Mouse (Mus musculus): ENCODE results near the gene Nin. TPM values are rescaled to one million over a fixed set of nuclear protein-coding genes. Genes with fewer than 3 reads are reported as not detected.
A peak's percentile ranks its signal among the peaks of the same experiment; 100 is the strongest.

Gene Nin
- polyA plus RNA-seq, 1 experiment, result 29.6 TPM

DNA sequence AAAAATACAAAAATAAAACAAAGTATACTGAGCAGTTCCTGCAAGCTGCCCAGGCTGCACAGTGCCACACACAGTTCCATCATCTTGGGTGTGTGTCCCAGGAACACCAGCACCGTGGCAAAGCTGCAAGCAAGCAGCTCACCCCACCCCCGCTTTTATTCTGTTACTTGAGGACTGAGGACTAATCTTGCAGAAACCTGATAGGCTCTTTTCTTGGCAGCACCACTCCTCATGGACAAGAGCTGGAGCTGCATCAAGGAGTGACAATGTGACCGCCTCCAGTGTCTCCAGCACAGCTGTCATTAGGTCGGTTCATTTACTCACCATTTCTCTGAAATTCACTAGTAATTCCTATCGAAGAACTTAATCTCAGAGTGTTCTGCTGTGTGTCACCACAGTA is 145.4 kb downstream of the Nin start:
- no peak overlapping the region for H3K4me3 ChIP-seq (ENCODE audit: insufficient read depth, low read length)
- no peaks in the 10 kb centered on the region for H3K4me1 ChIP-seq (ENCODE audit: control insufficient read depth, insufficient read depth, low read length)
- no peak overlapping the region for H3K27ac ChIP-seq (ENCODE audit: insufficient read depth, low read depth, low read length)
- TF ChIP-seq CTCF (IDR thresholded peaks at IDR 0.05; ENCODE audit: low read depth, low read length) (no peak), POLR2A (IDR thresholded peaks at IDR 0.05; ENCODE audit: borderline replicate concordance, low read depth, low read length) (no peak)

DNA sequence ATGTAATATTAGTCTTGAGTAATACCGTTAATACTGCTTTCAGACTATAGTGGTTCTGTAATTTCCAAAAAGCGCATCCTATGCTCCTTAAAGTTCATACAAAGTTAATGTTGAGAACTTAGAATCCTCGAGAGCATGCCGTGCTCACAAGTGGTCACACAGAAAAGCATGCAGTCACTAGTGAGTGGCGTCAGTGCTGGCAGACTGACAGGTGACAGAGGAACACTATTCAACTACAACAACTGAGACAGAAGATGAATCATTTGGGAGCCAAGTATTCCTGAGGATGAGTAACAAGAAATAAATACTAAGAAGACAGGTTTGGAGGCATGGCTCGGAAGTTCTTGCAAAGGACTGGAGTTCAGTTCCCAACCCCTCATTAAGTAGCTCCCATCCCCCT is 146.4 kb downstream of the Nin start:
- Histone ChIP-seq H3K27ac (ENCODE audit: insufficient read depth, low read depth, low read length) (no peak overlapping the region), H3K4me1 (ENCODE audit: control insufficient read depth, insufficient read depth, low read length) (no peaks in the 10 kb centered on the region), H3K4me3 (ENCODE audit: insufficient read depth, low read length) (no peak overlapping the region)
- TF ChIP-seq POLR2A (IDR thresholded peaks at IDR 0.05; ENCODE audit: borderline replicate concordance, low read depth, low read length) (no peak), CTCF (IDR thresholded peaks at IDR 0.05; ENCODE audit: low read depth, low read length) (no peak)

DNA sequence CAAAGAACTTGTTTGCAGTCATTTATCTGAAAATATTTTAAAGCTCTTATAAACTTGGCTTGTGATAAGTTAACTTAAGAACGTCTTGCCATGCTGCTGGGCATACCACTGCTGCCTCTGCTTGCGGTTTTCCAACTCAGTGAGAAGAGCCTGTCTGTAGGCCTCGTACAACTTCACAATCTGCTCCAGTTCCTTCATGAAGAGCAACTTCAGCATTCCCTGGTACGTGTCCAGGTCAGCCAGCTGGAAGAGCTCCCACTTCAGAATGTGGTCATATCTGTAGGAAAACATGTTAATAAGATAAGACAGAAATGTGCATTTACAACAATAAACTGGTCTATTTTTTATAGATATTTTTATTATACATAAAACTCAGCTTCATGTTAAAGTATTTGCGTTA is 147.4 kb downstream of the Nin start:
- H3K27ac ChIP-seq (ENCODE audit: insufficient read depth, low read depth, low read length), result no peak overlapping the region
- TF ChIP-seq CTCF (IDR thresholded peaks at IDR 0.05; ENCODE audit: low read depth, low read length) (no peak), POLR2A (IDR thresholded peaks at IDR 0.05; ENCODE audit: borderline replicate concordance, low read depth, low read length) (no peak)
- no peak overlapping the region for H3K4me3 ChIP-seq (ENCODE audit: insufficient read depth, low read length)
- H3K4me1 ChIP-seq (ENCODE audit: control insufficient read depth, insufficient read depth, low read length), result no peaks in the 10 kb centered on the region

DNA sequence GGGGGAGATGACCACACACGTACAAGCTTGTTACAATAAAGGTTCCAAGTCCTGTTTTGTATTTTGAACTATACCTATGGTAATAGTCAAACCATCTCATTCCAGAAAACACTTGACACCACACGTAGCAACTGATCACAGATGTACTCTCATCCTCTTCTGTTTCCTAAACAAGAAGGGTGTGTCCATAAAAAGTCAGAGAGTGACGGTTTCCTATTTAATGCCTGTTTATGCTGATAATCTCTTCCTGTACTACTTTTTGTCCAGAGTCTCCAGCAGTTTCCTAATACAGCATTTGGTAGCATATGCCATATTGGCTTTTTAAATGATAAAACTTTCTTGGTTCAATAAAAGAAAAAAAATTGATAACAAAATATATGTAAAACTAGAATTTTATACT is 147.9 kb downstream of the Nin start:
- no peaks in the 10 kb centered on the region for H3K4me1 ChIP-seq (ENCODE audit: control insufficient read depth, insufficient read depth, low read length)
- TF ChIP-seq POLR2A (IDR thresholded peaks at IDR 0.05; ENCODE audit: borderline replicate concordance, low read depth, low read length) (no peak), CTCF (IDR thresholded peaks at IDR 0.05; ENCODE audit: low read depth, low read length) (no peak)

DNA sequence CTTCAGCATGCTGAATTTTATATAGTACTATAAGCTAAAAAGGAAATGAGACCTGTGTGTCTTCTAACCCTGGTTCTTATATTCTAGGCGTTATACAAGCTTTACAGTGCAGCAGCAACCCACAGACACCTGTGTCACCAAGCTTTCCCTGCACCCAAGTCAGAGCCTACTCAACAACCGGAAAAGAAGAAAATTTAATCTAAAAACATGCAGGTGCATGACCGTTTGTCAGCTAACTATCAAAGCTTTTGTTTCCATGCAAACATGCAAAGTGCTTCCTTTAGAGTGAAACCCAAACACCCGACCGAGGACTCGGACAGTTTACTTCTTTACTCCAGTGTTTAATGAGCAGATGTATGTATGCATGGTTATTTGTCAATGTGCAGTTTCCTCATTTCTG is 150.4 kb downstream of the Nin start:
- H3K4me1 ChIP-seq (ENCODE audit: control insufficient read depth, insufficient read depth, low read length), result no peaks in the 10 kb centered on the region

More for the DNA sequence above, 147.9 kb downstream of the Nin start:
- Histone ChIP-seq H3K4me3 (ENCODE audit: insufficient read depth, low read length) (no peak overlapping the region), H3K27ac (ENCODE audit: insufficient read depth, low read depth, low read length) (no peak overlapping the region)

DNA sequence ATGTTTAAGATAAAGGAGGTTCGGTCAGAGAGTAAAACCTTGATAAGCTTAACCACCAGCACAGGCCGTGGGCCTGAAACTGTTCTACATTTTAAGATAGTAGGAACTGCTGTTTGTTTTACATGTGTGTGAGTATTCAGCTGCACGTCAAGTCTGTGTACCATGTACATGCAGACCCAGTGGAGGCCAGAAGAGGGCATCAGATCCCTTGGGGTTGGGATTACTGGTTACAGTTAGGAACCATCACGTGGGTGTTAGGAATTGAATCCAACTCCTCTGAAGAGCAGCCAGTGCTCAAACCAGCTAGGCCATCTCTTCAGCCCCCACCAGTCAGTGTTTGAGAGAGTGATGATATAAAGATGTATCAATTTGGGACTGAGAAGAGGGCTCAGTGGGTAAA is 151.0 kb downstream of the Nin start:
- Histone ChIP-seq H3K4me1 (ENCODE audit: control insufficient read depth, insufficient read depth, low read length) (no peaks in the 10 kb centered on the region), H3K4me3 (ENCODE audit: insufficient read depth, low read length) (no peak overlapping the region), H3K27ac (ENCODE audit: insufficient read depth, low read depth, low read length) (no peak overlapping the region)
- no peak for TF ChIP-seq POLR2A (IDR thresholded peaks at IDR 0.05; ENCODE audit: borderline replicate concordance, low read depth, low read length)
- 0 out of 2 replicates have a peak, but pooled peaks have one; percentile 32 for TF ChIP-seq CTCF (IDR thresholded peaks at IDR 0.05; ENCODE audit: low read depth, low read length)

More for the DNA sequence above, 150.4 kb downstream of the Nin start:
- no peak for TF ChIP-seq CTCF (IDR thresholded peaks at IDR 0.05; ENCODE audit: low read depth, low read length)
- no peak for TF ChIP-seq POLR2A (IDR thresholded peaks at IDR 0.05; ENCODE audit: borderline replicate concordance, low read depth, low read length)
- Histone ChIP-seq H3K27ac (ENCODE audit: insufficient read depth, low read depth, low read length) (no peak overlapping the region), H3K4me3 (ENCODE audit: insufficient read depth, low read length) (no peak overlapping the region)

Other genes starting within 250 kb of the Nin start
- gene Atl1, start 221.1 kb downstream of the Nin start, polyA plus RNA-seq (2012; ENCODE audit: insufficient read depth, insufficient read length, missing spikeins), result 0.84 and 1.1 TPM in 2 replicates
- gene Map4k5, start 220.5 kb downstream of the Nin start, polyA plus RNA-seq (2012; ENCODE audit: insufficient read depth, insufficient read length, missing spikeins), result 8.2 and 8.7 TPM in 2 replicates
- 69.9 and 70.7 TPM in 2 replicates for gene Sav1, start 126.7 kb downstream of the Nin start, polyA plus RNA-seq (2012; ENCODE audit: insufficient read depth, insufficient read length, missing spikeins)
- not detected in 2 replicates for gene Abhd12b, start 40.4 kb upstream of the Nin start, polyA plus RNA-seq (2012; ENCODE audit: insufficient read depth, insufficient read length, missing spikeins)
- gene Pygl, start 117.8 kb upstream of the Nin start, polyA plus RNA-seq (2012; ENCODE audit: insufficient read depth, insufficient read length, missing spikeins), result 77.8 and 83.8 TPM in 2 replicates
- not detected in 2 replicates for gene Trim9, start 233.9 kb upstream of the Nin start, polyA plus RNA-seq (2012; ENCODE audit: insufficient read depth, insufficient read length, missing spikeins)

Data from bone marrow macrophage, adult 2 months (primary cell).